Mouse (Mus musculus): ENCODE measurements around the gene Eps8l2.

Eps8l2 gene

DNA sequence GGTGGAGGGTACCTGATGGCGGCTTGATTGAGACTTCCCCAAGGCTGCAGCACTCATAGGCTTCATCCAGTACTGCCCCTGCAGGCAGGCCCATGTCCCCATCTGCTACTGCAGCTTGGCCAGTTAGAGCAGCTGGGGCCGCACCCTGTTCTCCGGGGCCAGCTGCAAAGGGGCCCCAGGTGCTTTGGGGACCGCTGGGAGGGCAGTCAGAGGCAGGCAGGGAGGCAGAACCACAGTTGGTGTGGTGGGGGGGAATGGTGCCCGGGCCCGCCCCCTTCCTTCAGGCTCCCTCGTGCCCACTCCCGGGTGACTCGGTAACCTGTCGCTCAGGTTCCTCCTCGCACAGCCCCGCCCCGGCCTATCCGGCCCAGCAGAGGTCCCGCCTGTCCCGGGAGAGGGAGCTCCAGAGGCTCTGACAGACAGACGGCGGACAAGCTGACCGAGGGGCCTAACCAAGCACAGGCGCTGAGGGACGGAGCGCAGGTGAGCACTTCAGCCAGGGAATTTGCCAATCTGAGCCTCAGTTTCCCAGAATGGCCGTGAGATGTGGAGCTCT is at the start of gene Eps8l2:
Eps8l2 (plus strand) TSS at position 305 of the 556 bp plus-strand sequence.
- DNase-seq (ENCODE audit: low read depth in 1 of 2, low spot score in 2 of 2) = no peak

DNA sequence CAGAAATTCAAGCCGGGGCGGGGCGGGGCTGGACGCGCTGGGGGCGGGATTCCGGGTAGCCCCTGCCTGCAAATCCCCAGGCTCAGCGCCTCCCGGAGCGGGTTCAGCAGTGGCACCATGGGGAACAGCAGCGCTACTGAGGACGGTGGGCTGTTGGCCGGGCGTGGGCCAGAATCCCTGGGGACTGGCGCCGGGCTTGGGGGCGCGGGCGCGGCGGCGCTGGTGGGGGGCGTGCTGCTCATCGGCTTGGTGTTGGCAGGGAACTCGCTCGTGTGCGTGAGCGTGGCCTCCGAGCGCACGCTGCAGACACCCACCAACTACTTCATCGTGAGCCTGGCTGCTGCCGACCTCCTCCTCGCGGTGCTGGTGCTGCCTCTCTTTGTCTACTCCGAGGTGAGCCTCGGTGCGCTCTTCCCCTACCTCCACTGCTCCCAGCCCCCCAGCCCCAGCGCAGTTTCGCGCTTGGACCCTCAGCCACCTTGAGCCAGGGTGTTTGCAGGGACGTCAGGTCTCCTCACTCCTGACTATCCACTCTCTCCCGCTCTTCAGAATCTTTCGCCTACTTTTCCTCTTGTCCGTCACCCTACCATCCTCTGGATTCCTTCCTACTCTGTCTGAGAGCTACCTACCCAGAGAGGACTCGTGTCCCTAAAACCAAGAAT is 46.6 kb upstream of the Eps8l2 start, which contains the start of gene Drd4:
Drd4 (plus strand) TSS at position 86 of the 662 bp plus-strand sequence.
- DNase-seq (ENCODE audit: low read depth in 1 of 2, low spot score in 2 of 2) = no peak

DNA sequence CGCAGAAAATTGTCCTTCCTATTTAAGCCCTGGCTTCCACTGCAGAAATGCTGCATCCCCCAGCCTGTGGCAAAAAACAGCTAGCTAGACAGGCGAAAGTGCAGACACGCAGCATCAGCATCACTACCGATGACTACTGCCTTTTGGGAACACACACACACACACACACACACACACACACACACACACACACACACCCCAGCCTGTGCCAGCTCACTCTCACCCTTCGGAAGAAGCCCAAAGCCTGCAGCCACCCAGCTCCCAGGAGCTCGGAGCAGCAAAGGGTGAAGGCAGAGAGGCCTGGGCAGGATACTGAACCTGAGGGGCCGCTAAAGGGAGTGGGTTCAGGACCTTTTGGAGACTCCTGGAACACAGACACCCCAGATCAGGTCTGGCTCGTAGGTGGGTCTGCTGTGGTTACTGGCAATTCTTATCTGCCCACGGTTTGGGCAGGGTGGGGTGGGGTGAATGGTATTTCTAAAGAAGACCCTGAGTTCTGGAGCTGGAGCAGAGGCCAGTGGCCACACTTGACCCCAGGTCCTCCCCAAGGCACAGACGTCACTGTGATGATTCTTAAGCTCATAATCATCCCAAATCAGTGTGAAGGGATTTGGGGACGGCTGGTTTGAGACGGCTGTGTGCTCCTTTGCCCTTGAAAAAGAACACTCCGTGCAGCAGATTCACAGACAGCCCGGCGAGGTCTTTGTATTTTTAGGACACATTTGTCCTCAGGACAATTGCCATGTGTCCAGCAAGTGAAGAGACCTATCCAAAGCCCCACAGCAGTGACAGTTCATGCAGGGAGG is 45.9 kb upstream of the Eps8l2 start:
- no peak for DNase-seq (ENCODE audit: low read depth in 1 of 2, low spot score in 2 of 2)

DNA sequence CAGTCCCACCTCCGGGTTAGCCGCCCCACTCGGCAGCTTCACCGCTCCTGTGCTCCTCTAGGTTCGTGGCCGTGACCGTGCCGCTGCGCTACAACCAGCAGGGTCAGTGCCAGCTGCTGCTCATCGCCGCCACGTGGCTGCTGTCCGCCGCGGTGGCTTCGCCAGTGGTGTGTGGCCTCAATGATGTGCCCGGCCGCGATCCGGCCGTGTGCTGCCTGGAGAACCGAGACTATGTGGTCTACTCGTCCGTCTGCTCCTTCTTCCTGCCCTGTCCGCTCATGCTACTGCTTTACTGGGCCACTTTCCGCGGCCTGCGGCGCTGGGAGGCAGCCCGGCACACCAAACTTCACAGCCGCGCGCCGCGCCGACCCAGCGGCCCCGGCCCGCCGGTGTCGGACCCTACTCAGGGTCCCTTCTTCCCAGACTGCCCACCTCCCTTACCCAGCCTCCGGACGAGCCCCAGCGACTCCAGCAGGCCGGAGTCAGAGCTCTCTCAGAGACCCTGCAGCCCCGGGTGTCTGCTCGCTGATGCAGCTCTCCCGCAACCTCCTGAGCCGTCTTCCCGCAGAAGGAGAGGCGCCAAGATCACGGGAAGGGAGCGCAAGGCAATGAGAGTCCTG is 44.7 kb upstream of the Eps8l2 start:
- no peak for DNase-seq (ENCODE audit: low read depth in 1 of 2, low spot score in 2 of 2)

DNA sequence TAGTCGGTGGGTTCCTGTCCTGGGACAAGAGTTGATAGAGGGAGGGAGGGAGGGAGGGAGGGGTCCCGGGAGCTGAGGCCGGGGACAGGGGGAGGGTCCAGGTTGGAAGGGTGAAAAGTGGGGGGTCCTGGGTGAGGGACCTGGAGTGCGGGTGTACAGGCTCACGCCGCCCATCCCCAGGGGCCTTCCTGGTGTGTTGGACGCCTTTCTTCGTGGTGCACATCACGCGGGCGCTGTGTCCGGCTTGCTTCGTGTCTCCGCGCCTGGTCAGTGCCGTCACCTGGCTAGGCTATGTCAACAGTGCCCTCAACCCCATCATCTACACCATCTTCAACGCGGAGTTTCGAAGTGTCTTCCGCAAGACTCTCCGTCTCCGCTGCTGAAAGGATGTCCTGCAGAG is 44.2 kb upstream of the Eps8l2 start:
- no peak for DNase-seq (ENCODE audit: low read depth in 1 of 2, low spot score in 2 of 2)

DNA sequence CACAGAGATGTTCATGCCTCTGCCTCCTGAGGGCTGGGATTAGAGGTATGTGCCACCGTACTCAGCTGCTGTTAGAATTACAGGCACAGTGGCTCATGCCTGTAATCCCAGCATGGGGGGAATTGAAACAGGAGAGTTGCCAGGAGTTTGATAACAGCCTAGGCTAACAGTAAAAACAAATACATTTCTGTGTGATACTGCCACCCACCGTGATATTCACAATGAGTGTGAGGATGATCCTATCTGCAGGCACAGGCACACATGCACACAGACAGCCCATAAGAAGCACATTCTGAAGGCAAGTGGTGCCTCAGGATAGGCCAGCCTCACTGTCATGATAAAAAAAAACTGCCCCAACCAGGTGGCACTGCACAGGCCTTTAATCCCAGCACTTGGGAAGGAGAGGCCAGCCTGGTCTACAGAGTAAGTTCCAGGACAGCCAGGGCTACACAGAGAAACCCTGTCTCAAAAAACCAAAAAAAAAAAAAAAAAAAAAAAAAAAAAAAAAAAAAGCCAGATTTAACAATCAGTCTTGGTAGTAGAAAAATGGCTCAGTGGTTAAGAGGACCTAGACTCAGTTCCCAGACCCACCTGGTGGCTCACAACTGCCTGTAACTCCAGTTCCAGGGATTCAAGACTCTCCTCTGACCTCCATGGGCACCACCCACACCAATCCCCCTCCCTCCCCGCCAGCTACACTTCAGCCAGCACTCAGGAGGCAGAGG is 40.6 kb upstream of the Eps8l2 start:
- no peak for DNase-seq (ENCODE audit: low read depth in 1 of 2, low spot score in 2 of 2)

DNA sequence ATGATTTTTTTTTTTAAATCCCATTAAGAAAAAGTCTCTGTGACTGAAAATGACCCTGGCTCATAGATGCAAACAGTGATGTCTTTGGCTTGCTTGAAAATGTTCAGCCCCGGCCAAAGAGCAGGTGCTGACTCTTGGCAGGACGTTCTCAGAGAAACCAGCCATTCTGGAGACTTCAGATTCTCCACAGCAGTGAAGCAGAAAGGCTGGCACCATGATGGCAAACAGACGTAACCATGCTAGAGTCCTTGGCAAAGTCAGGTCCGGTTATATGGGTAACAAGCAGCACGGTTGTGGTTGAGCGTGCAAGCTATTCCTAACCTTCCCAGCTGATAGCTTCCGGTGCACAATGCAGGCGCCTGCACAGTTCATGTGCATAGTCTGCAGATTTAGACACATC is 39.5 kb upstream of the Eps8l2 start:
- no peak for DNase-seq (ENCODE audit: low read depth in 1 of 2, low spot score in 2 of 2)

DNA sequence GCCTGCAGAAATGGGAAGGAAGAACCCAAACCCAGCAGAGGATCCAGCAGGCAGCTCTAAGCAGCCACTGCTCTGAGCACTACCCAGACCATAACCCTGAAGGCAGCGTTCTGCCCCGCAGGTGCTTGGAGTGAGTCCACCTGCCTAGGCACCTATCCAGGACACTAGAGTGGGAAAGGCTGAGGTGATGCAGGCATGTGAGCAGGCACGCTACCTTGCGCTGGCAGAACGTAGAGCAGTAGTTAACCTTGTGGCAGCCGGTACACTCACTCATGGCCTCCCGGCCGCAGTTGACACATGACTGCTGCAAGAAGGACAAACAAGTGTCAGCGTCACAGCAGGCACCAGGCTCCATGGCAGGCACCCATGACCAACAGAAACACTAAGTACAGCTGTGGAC is 37.3 kb upstream of the Eps8l2 start:
- no peak for DNase-seq (ENCODE audit: low read depth in 1 of 2, low spot score in 2 of 2)

DNA sequence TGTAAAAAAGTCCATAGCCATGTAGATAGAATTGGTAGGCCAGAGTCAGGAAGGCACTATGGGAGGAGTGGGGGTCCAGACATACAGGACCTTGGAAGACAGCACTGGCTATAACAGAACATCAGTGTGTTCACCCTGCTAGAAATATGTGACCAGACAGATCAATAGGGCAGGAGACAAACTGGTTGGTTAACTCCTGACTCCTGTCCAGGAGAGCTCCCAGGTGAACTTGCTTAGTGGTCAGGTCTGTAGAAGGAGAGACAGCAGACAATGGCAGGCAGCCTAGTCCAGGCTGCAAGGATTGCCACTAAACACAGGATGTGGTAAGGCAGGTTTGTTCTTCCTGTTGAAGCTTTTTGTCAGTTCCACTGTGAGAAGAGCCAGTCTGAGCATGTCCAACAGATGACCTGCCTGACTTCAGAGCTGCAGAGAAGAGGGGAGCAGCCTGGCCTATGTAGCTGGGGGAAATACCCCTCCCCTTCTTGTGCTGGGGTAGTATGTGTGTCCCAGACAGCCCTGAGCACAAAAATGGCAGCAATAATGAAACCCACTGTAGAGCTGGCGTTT is 35.9 kb upstream of the Eps8l2 start:
- DNase-seq (ENCODE audit: low read depth in 1 of 2, low spot score in 2 of 2) = no peak

DNA sequence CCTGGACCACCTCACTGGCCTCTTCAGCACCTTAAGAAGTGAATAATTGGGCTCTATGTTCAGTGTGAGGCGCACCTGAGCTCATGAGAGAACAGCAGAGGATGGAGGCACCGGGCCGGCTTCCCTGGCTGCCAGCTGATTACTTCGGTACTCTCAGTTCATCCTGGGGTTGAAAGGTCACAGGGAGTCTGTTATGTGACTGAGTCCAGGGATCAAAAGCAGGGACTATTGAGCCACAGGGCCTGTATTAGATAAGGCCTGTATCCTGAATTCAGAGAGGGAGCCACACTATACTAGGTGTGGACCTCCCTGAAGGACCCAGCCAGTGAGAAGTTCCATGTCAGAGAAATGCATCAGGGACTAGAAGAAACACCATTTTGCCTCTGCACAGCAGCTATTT is 34.1 kb upstream of the Eps8l2 start:
- no peak for DNase-seq (ENCODE audit: low read depth in 1 of 2, low spot score in 2 of 2)

DNA sequence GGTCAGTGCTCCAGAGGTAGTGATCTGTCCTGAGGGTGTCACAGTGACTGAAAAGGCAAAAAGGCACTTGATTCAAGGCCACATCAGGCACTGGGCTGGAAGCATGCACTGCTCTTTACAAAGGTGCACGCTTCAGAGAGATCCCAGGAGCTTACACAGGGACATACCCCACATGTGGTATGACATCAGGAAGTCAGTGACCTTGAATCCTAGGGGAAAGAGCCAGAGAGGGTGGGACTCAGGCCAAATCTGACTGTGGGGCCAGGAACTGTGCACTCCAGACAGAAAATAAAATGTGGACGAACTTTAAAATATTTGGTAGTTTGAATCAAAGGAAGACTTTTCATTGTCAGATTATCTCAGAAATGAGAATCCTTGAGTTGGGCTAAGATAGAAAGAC is 24.3 kb upstream of the Eps8l2 start:
- no peak for DNase-seq (ENCODE audit: low read depth in 1 of 2, low spot score in 2 of 2)

DNA sequence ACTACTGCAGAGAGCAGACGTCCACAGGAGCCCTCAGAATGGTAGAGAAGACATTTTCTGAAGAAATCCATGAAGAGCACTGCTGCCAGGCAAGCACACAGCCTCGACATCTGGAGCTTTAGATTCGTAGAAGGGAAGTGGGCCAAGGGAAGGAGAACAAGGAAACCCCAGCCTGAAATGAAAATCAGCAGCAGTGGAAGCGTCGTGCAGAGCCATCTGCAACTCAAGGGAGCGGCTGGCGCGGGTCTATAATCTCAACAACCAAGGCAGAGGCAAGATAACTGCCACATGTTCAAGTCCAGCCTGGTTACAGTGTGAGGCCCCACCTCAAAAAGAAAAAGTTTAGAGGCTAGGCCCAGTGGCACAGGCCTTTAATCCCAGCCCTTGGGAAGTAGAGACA is 23.6 kb upstream of the Eps8l2 start:
- no peak for DNase-seq (ENCODE audit: low read depth in 1 of 2, low spot score in 2 of 2)

DNA sequence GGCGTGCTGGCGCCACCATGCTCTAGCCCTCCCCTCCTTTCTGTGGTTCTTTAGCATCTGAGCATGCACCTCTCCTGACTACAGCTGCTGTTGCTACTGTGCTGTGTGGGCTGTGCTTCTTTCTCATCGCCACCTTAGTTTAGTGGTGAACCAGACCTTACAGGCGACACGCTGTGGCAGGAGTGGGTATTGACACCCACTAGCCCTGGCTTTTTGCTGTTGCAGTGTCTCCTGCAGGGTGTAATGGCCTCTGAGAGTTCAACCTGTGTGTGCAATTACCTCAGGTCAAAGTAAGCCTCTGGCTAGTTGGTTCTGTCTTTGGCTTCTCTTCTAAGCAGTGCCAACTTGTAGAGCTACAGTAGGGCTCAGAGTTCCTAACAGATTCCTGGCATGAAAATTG is 22.7 kb upstream of the Eps8l2 start:
- peak in 1 of 2 experiments; percentile 32 for DNase-seq (ENCODE audit: low read depth in 1 of 2, low spot score in 2 of 2)

DNA sequence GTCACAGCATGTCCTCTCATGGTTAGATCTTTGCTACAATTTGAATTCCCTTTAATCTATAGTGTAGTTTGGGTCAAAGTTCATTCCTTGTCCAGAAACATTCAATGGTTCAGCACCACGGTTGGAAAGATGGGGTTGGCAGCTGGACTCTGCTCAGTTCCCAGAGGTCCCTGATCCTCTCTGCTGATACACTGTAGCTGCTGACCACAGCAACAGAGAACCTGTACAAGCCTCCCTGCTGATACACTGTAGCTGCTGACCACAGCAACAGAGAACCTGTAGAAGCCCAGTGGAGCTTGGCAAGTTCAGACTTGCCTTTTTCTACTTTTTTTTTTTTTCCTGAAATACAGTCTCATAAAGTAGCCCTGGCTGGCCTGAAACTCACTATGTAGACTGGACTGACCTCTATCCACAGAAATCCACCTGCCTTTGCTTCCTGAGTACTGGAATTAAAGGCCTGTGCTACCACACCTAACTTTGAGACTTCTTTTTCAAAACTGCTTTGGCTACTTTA is 21.0 kb upstream of the Eps8l2 start:
- no peak for DNase-seq (ENCODE audit: low read depth in 1 of 2, low spot score in 2 of 2)

DNA sequence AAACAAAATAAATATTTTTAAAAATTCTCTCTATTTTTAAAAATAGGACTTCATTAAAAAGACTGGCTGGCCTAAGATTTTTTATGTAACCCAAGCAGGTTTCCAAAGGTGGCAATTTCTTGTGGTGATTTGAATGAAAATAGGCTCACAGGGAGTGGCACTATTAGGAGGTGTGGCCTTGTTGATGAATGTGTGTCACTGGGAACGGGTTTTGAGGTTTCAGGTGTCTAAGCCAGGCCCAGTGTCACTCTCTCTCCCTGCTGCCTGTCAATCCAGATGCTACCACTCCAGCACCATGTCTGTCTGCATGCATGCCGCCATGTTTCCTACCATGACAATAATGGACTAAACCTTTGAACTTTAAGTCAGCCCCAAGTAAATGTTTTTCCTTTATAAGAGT is 19.2 kb upstream of the Eps8l2 start:
- no peak for DNase-seq (ENCODE audit: low read depth in 1 of 2, low spot score in 2 of 2)

DNA sequence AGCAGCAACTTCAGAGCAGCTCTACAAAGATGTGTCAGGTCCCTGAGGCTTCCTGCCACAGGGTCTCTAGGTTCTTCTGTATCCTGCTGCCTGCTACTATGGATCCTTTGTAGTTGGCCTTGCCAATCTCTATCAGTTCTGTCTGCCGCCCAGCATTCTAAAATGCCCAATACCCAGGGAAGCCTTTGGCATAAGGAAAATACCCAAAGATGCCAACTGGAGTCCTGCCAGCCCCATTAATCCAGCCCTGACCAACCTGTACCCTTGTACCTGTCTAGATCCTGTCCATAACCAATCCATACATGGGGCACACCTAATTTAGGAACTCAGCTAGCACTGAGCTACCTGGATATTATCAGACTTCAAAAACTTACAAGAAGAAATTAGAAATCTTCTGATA is 14.0 kb upstream of the Eps8l2 start:
- no peak for DNase-seq (ENCODE audit: low read depth in 1 of 2, low spot score in 2 of 2)

DNA sequence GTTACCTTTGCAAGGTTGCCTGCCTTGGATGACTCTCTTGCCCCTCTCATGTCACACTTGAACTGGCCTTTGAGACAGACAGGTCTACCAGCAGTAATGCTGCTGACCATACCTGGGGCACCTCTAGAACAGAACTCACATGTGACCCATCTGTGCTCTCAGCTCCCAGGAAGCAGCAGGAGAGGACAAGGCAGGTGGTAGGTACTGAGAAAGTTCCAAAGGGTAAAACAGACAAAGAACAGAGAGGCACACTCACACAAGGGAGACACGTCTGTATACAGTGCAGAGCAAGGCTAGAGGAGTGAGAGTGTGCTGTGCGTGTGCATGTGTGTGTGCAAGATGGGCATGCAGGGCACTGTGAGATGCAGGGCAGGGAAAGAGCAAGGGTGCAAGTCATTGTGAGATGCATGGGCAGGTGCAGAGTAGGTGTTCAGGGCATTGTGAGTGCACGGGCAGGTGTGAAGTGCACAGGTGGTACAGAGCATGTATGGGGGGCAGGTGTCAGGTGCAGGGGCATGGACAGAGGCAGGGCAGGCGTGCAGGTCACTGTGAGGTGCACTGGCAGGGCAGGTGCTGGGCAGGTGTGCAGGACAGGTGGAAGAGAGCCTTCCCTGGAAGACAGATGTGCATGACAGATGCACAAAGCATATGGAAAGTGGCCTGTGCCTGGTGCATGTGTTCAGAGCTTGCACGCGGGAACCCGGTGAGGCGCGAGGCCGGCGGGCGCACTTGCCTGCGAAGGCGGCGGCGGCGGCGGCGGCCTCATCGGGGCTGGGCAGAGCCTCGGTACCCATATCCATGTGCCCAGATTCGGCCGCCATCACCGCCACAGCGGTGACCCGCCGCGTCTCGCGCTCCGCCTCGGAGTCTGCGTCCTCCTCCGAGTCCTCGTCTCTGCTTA is 11.9 kb upstream of the Eps8l2 start:
- DNase-seq (ENCODE audit: low read depth in 1 of 2, low spot score in 2 of 2) = peak in 1 of 2 experiments; percentile 10

DNA sequence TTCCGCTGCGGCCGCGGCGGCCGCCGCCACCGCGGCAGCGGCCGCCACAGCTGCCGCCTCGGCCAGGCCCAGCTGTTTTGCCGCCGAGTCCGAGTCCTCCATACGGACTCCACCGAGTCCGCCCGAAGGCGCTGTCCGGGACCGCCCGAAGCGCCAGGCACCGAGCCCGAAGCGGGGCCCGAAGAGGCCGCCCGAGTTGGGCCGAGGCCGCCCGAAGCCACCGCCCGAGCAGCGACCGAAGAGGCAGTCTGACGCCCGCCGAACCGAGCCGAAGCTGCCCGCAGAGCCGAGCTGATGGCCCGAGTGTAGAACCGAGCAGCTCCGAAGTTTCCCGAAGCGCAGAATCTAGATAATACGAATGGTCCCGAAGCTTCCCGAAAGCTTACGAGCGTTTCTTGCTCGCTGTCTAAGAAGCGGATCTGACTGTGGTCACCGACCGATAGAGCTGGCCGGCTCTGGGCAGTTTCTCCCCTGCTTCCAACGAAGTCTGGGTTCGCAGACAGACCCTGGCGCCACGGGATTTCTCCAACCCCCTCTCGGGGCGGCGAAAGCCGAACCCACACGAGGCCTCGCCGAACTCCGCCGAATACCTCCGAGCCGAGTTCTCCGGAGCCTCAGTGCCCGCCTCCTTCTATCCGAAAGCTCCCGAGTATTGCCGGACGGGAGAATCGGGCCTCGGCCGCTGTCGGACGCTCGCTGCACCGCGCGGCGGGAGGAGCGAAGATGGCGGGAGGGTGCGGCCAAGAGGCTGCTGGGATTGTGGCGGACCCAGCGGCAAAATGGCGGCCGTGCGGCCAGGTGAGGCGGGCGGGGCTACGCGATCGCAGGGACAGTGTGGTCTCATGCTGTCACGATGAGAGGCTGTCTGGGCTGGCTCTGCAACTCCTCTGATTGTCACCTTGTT is 11.0 kb upstream of the Eps8l2 start, which contains the start of the genes Deaf1 and Tmem80:
Deaf1 (minus strand) TSS at position 222 of the 904 bp plus-strand sequence.
Tmem80 (plus strand) TSS at position 271 of the 904 bp plus-strand sequence.
- DNase-seq (ENCODE audit: low read depth in 1 of 2, low spot score in 2 of 2) = peak; percentile 96 to 97
